Mouse (Mus musculus) spleen, postnatal 4 days (tissue): ENCODE results near the gene Dock4.
A peak's percentile ranks its signal among the peaks of the same experiment; 100 is the strongest.

Experiments
- DNase-seq, 2 experiments: peaks; one replicate each; pipeline ENCODE4 v3.0.0; 2022; ENCODE audit warnings: low spot score in 2 of 2

Gene Dock4

GRCm38 (mm10) chr12:40445648-40446449 lies at the start of gene Dock4, which contains the start of gene Zfp277:
Gene Dock4 (plus strand): TSS chr12:40445952.
Gene Zfp277 (minus strand): TSS chr12:40445902.
- DNase-seq: peak; percentile 95 to 96

GRCm38 (mm10) chr12:40398916-40399315 lies 46.8 kb upstream of the Dock4 start:
- no peak for DNase-seq

- DNase-seq: no peak
Observed at GRCm38 (mm10) chr12:40399386-40399785, 46.4 kb upstream of the Dock4 start.

GRCm38 (mm10) chr12:40399812-40400211 lies 45.9 kb upstream of the Dock4 start:
- no peak for DNase-seq

- no peak for DNase-seq
Observed at GRCm38 (mm10) chr12:40414682-40415311, 31.0 kb upstream of the Dock4 start.

- no peak for DNase-seq
Observed at GRCm38 (mm10) chr12:40415312-40415925, 30.3 kb upstream of the Dock4 start.

- no peak for DNase-seq
Observed at GRCm38 (mm10) chr12:40417257-40417656, 28.5 kb upstream of the Dock4 start.

GRCm38 (mm10) chr12:40424991-40425390 lies 20.8 kb upstream of the Dock4 start:
- no peak for DNase-seq

- DNase-seq: no peak
Observed at GRCm38 (mm10) chr12:40427606-40428005, 18.1 kb upstream of the Dock4 start.

GRCm38 (mm10) chr12:40429976-40430375 lies 15.8 kb upstream of the Dock4 start:
- no peak for DNase-seq

- no peak for DNase-seq
Observed at GRCm38 (mm10) chr12:40431075-40431474, 14.7 kb upstream of the Dock4 start.

GRCm38 (mm10) chr12:40434101-40434500 lies 11.7 kb upstream of the Dock4 start:
- no peak for DNase-seq

- no peak for DNase-seq
Observed at GRCm38 (mm10) chr12:40438049-40438448, 7.7 kb upstream of the Dock4 start.

GRCm38 (mm10) chr12:40445206-40445605 lies 546 bp upstream of the Dock4 start:
- no peak for DNase-seq

GRCm38 (mm10) chr12:40446450-40447381 lies 964 bp downstream of the Dock4 start:
- peak; percentile 25 to 66 for DNase-seq

GRCm38 (mm10) chr12:40447561-40448355 lies 2.0 kb downstream of the Dock4 start:
- no peak for DNase-seq

GRCm38 (mm10) chr12:40449119-40449795 lies 3.5 kb downstream of the Dock4 start:
- DNase-seq: no peak

- no peak for DNase-seq
Observed at GRCm38 (mm10) chr12:40456517-40456916, 10.8 kb downstream of the Dock4 start.

GRCm38 (mm10) chr12:40458977-40459376 lies 13.2 kb downstream of the Dock4 start:
- no peak for DNase-seq

- DNase-seq: no peak
Observed at GRCm38 (mm10) chr12:40459673-40460265, 14.0 kb downstream of the Dock4 start.
